Mouse (Mus musculus): ENCODE measurements at regions not wholly inside any gene's neighbourhood (a gene's known extent, or its start where the extent isn't known, plus 50 kb on each side); places are given as distances from the start of the nearest gene placed in this dataset.

- no peaks in the 10 kb centered on the region for H3K36me3 ChIP-seq (replicated peaks in 1 of 2; ENCODE audit: control insufficient read depth in 1 of 2, insufficient read depth in 1 of 2, low read length in 1 of 2)
- in situ Hi-C loops (cut with MboI; ENCODE audit: low pct_ligation_motif_present, low pct_unique_long_range_greater_than_20kb, low sequenced_read_pairs) (no loop called here), dilution Hi-C loops (cut with MboI; ENCODE audit: extremely low pct_ligation_motif_present, extremely low pct_unique_long_range_greater_than_20kb, low sequenced_read_pairs) (no loop called here)
- H3K9me3 ChIP-seq (replicated peaks; ENCODE audit: low read length): no peaks in the 10 kb centered on the region
- no peak overlapping the region for H3K4me3 ChIP-seq (replicated peaks in 1 of 3; ENCODE audit: low read depth in 2 of 3, low read length in 2 of 3, poor library complexity in 1 of 3)
- no peak overlapping the region for H3K27ac ChIP-seq (ENCODE audit: insufficient read depth, low read depth)
- H3K9ac ChIP-seq (ENCODE audit: insufficient read depth, low read depth): no peak overlapping the region
- no peak overlapping the region for H3K4me2 ChIP-seq (ENCODE audit: insufficient read depth, low read depth, poor library complexity, severe bottlenecking)
- H3K27me3 ChIP-seq (replicated peaks): no peaks in the 10 kb centered on the region
- DNase-seq (ENCODE audit: extremely low read depth): no peak
- no peaks in the 10 kb centered on the region for H3K79me2 ChIP-seq (replicated peaks; ENCODE audit: control insufficient read depth, extremely low read depth, insufficient read depth, poor library complexity, severe bottlenecking)
- TF ChIP-seq HCFC1 (IDR thresholded peaks at IDR 0.05; ENCODE audit: low read depth, low read length) (no peak), USF1 (IDR thresholded peaks at IDR 0.05; ENCODE audit: low read depth, low read length) (no peak), GABPA (IDR thresholded peaks at IDR 0.05; ENCODE audit: insufficient replicate concordance, low read depth, low read length) (no peak), EP300 (IDR thresholded peaks at IDR 0.05; ENCODE audit: low read length) (no peak), NRF1 (IDR thresholded peaks at IDR 0.05; ENCODE audit: low read depth, low read length) (no peak), POLR2A (IDR thresholded peaks at IDR 0.05; ENCODE audit: low read depth, low read length) (no peak), POLR2AphosphoS2 (IDR thresholded peaks at IDR 0.05; ENCODE audit: low read depth, low read length) (no peak), ZNF384 (IDR thresholded peaks at IDR 0.05; ENCODE audit: low read depth, low read length) (no peak), E2F4 (IDR thresholded peaks at IDR 0.05; ENCODE audit: insufficient replicate concordance, low read depth, low read length) (no peak), ZKSCAN1 (IDR thresholded peaks at IDR 0.05; ENCODE audit: borderline replicate concordance, low read depth, low read length) (no peak), JUND (conservative IDR thresholded peaks at IDR 0.05; ENCODE audit: low read depth, low read length) (no peak), NELFE (IDR thresholded peaks at IDR 0.05; ENCODE audit: low read depth, low read length) (no peak), RCOR1 (conservative IDR thresholded peaks at IDR 0.05; ENCODE audit: low read depth, low read length) (no peak)
- H3K4me1 ChIP-seq (ENCODE audit: control insufficient read depth in 1 of 2, insufficient read depth in 2 of 2): no peaks in the 10 kb centered on the region
Observed at GRCm38 (mm10) chrX:159116210-159116609, 93.9 kb upstream of the Rps6ka3 start.

DNA sequence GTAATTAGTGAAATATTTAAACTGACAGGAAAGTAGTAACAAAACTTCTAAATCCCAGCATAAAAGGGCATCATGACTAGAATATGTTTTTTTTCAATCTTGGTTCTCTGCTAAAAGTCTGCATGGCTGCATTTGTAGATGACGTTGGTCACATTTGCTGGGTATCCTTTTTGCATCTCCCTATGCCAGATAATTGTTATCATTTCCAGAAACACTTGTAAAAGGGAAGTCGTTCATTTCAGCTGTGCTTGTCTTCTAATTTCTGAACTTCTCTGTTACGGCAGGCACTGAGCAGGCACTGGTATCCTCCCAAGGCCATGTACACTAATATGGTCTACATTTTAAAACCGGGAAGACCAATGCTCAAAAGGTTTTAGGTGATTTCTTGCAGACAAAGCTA lies 69.6 kb upstream of the Rps6ka3 start:
- Histone ChIP-seq H3K9ac (ENCODE audit: insufficient read depth, low read depth) (no peak overlapping the region), H3K79me2 (replicated peaks; ENCODE audit: control insufficient read depth, extremely low read depth, insufficient read depth, poor library complexity, severe bottlenecking) (no peaks in the 10 kb centered on the region), H3K4me1 (ENCODE audit: control insufficient read depth in 1 of 2, insufficient read depth in 2 of 2) (no peaks in the 10 kb centered on the region), H3K4me2 (ENCODE audit: insufficient read depth, low read depth, poor library complexity, severe bottlenecking) (no peak overlapping the region), H3K9me3 (replicated peaks; ENCODE audit: low read length) (no peaks in the 10 kb centered on the region), H3K27ac (ENCODE audit: insufficient read depth, low read depth) (no peak overlapping the region), H3K36me3 (replicated peaks in 1 of 2; ENCODE audit: control insufficient read depth in 1 of 2, insufficient read depth in 1 of 2, low read length in 1 of 2) (no peaks in the 10 kb centered on the region), H3K4me3 (replicated peaks in 1 of 3; ENCODE audit: low read depth in 2 of 3, low read length in 2 of 3, poor library complexity in 1 of 3) (no peak overlapping the region), H3K27me3 (replicated peaks) (no peaks in the 10 kb centered on the region)
- in situ Hi-C loops (cut with MboI; ENCODE audit: low pct_ligation_motif_present, low pct_unique_long_range_greater_than_20kb, low sequenced_read_pairs): no loop called here
- dilution Hi-C loops (cut with MboI; ENCODE audit: extremely low pct_ligation_motif_present, extremely low pct_unique_long_range_greater_than_20kb, low sequenced_read_pairs): no loop called here
- DNase-seq (ENCODE audit: extremely low read depth): no peak
- TF ChIP-seq CHD2 (IDR thresholded peaks at IDR 0.05; ENCODE audit: low read length): no peak
- no peak for TF ChIP-seq POLR2A (IDR thresholded peaks at IDR 0.05; ENCODE audit: low read depth, low read length)
- no peak for TF ChIP-seq HCFC1 (IDR thresholded peaks at IDR 0.05; ENCODE audit: low read depth, low read length)
- TF ChIP-seq JUND (conservative IDR thresholded peaks at IDR 0.05; ENCODE audit: low read depth, low read length): no peak
- TF ChIP-seq MEF2A (IDR thresholded peaks at IDR 0.05; ENCODE audit: borderline replicate concordance, low read depth, low read length): no peak
- no peak for TF ChIP-seq MAX (IDR thresholded peaks at IDR 0.05; ENCODE audit: low read length)

Data from CH12.LX (cell line).